Mouse (Mus musculus) thymus, postnatal 4 days (tissue): ENCODE measurements around the gene C1ra.
"Not testable (repeated sequence)": the region's sequence is repeated elsewhere in the genome, so short reads cannot be mapped to it uniquely, and the experiment has no call there.

ENCODE experiments used
- DNase-seq: peaks from one replicate; pipeline ENCODE4 v3.0.0; 2021

The C1ra gene

GRCm38 (mm10) chr6:124485414-124486144 lies 26.6 kb upstream of the C1ra start:
- DNase-seq: no peak

GRCm38 (mm10) chr6:124487509-124487908 lies 24.7 kb upstream of the C1ra start:
- DNase-seq: no peak

DNA sequence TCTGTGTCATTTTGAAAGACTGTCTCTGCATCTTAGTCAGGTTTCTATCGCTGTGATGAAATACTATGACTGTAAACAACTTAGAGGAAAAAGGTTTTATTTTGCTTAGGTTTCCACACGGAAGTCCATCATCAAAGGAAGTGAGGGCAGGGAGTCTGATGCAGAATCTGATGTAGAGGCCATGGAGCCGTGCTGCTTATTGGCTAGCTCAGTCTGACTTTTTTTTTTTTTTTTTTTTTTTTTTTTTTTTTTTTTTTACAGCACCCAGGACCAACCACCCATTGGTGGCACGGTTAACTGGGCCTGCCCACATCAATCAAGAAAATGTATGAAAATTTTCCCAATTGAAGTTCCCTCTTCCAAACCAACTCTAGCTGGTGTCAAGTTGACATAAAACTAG lies 23.3 kb upstream of the C1ra start:
- no peak for DNase-seq

DNA sequence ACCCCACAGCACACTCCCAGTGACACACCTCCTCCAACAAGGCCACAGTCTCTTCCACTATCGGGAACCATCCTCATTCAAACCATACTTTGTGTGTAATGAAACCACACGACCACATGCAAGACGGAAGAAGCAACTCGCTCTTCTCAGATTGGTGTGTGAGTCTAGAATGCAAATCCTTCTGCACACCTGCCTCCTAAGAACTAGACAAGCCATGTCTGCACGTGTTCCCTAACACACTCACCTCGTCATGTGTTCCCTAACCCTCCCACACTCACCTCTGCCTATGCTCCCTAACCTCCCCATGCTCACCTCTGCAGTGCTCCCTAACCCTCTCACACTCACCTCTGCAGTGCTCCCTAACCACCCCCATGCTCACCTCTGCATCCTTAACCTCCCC lies 20.8 kb upstream of the C1ra start:
- no peak for DNase-seq

- DNase-seq: peak; percentile 72
Measured at GRCm38 (mm10) chr6:124492842-124493561, 19.2 kb upstream of the C1ra start, which contains the start of gene C1rl. Gene C1rl, plus strand, starts transcription at chr6:124493113.

GRCm38 (mm10) chr6:124493886-124494285 lies 18.3 kb upstream of the C1ra start:
- no peak for DNase-seq

- DNase-seq: no peak
Measured at GRCm38 (mm10) chr6:124496054-124496453, 16.2 kb upstream of the C1ra start.

GRCm38 (mm10) chr6:124499914-124500566 lies 12.2 kb upstream of the C1ra start:
- no peak for DNase-seq

- DNase-seq: no peak
Measured at GRCm38 (mm10) chr6:124501473-124501872, 10.7 kb upstream of the C1ra start.

DNA sequence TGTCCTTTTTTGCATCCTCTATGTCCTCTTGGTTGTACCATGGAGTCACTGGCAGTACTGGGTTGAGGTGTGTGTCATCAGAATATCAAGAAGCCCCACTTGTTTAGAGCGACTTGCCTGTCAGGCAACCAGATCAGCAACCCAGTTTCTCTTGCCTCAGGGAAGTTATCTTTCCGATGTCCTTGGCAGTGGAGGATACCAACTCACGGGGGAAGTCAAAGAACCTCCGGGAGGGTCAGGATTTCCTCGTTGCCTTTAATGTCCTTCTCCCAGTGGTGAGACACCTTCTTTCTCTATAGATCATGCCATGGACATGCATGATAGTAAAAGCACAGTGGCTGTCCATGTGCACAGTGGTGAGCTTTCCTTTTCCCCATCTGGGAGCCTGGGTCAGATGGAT lies 10.2 kb upstream of the C1ra start:
- DNase-seq: no peak

DNA sequence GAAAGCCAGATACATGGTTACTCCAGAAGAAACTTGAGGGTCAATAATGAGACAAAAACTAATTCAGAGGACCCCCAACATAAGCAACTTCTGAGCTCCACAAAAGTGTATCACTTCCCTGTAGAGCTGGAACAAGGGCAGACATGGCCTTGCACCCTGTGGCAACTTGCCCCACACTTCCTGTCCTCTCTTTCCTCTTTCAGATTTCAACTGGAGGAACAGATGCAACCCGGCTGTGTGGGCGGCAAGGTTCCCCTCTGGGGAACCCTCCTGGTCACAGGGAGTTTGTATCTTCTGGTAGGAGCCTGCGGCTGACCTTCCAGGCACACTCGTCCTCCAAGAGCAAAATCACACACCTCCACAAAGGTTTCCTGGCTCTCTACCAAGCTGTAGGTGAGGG lies 7.2 kb upstream of the C1ra start:
- no peak for DNase-seq

DNA sequence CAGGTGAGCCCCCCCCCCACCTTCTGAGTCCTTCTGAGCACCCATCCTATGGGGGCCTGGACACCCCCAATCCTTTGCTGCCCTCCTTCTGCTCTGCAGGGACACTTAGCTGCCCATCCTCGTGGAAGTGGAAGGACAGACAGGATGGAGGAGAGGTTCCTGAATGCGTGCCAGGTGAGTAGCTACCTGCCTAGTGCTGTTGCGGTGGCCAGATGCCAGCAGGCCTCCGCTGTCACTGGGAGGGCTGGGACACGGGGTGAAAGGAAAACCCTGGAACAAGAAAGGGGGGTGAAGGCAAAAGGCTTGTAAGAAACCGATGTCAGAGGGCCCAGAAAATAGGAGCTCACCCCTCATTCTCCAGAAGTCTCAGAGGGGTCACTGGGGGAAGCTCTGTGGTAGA lies 5.2 kb upstream of the C1ra start:
- DNase-seq: no peak

DNA sequence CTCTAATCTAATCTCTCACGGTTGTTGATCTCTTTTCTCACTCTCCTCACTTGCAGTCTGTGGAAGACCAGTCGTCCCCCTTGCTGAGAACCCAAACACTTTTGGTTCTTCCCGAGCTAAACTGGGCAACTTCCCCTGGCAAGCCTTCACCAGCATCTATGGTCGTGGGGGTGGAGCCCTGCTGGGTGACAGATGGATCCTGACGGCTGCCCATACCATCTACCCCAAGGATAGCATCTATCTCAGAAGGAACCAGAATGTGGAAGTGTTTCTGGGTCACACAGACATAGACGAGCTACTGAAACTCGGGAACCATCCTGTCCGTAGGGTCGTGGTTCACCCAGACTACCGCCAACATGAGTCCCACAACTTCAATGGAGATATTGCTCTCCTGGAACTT lies 3.9 kb upstream of the C1ra start:
- no peak for DNase-seq

DNA sequence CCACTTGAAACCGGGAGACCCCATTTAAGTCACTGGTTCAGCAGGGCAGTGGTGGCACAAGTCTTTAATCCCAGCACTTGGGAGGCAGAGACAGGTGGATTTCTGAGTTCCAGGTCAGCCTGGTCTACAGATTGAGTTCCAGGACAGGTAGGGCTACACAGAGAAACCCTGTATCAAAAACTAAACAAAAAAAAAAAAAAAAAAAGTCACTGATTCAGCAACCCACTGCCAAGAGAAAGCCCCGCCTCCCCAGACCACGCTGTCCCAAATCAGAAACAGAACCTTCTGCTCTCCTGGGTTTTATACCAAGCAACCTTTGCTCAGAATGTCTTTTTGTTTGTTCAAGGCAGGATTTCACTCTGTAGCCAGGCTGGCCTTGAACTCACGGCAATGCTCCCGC lies 3.0 kb upstream of the C1ra start:
- not testable (repeated sequence) for DNase-seq

DNA sequence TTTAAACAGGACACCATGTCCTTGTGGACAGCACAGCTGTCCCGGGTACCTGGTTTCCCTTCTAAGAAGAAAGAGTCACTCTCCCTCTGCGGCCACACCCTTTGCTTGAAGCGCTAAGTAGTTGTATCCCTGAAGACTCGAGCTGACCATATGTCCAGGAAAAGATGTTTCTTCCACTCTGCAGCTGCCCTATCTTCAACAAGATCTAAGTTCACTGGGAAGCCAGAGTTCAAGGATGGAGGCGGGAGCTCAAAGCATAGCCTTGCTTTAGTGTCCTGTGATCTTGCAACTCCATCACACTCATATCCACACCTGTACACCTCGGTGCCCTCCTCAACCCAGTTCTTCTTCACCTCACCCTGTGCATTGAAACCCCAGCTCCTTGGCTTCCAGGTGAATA lies 269 bp upstream of the C1ra start:
- no peak for DNase-seq

GRCm38 (mm10) chr6:124517733-124518132 lies 5.5 kb downstream of the C1ra start:
- DNase-seq: not testable (repeated sequence)

DNA sequence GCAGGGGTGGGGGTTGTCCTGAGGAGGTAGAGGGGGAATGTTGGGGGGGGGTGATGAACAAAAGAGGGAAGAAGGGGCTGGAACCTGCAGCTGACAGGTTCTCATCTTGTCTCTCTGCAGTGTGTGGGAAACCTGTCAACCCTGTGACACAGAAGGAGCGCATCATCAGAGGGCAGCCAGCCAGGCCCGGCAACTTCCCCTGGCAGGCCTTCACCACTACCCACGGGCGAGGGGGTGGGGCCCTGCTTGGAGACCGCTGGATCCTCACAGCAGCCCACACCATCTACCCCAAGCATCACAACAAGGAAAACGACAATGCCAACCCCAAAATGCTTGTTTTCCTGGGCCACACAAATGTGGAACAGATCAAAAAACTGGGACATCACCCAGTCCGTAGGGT lies 9.9 kb downstream of the C1ra start:
- not testable (repeated sequence) for DNase-seq

DNA sequence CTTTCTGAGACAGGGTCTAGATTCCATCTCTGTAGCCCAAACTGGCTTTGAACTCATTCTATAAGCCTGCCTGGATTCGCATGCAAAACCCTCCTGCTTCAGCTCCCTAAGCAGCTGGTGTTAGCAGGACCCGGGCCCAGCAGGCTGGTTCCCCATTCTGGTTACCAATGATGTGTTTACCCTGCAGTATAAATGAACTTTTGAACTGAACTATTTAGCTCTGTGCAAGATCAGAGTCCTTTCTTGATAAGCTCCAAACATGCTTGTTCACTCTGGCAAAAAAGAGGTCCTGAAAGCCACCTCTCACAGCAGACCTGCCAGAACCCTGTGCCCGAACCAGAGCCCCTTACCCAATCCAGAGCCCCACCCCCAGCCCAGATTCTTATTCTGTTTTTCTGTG lies 15.7 kb downstream of the C1ra start:
- no peak for DNase-seq

GRCm38 (mm10) chr6:124531077-124531476 lies 18.9 kb downstream of the C1ra start:
- DNase-seq: no peak

DNA sequence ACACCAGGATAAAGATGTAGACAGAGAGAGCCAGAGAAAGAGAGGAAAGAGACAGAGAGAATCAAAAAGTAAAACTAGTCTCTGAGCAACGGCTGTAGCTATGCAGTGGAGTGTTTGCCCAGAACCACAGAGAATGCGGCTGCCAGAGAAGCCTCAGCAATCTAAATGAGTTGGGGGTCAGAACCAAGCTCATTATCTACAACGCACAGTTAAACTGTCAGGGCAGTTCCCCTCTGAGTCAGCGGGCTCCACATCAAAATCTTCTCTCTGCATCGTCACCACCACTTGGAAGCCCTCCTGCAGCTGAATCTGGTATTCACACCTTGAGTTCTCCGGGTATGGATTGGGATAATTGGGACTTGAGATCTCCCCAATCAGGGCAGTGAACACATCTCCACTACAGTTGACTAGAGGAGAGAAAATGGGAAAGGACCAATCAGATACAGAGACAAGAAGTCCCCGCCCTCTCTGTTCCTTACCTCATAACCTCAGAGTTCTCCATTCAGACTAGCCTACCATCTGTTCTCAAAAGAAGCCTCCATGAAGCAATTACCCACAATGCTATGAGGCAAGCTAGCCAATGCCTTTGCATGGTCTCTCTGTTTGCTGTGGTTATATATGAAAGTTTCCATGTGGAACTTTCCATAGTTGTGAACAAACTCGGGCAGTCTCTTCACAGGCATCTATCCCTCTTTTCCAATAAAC lies 24.1 kb downstream of the C1ra start:
- DNase-seq: not testable (repeated sequence)

DNA sequence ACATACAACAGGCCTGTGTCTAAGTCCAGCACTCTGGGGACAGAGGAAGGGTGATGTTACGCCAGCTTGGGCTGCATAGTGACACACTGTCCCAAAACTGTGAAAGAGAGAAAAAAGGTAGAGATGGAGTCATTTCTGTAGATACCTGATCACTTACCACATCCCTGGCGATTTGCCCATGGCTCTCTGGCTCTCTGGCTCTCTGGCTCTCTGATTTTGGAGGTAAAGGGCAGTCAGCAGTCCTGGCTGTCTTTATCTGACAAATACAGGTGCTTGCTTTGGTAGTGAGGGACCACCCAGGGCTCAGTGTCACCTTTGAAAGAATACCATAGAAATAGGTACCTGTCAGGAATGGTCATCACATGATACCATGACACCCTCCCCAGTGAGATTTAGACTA lies 29.0 kb downstream of the C1ra start:
- not testable (repeated sequence) for DNase-seq

GRCm38 (mm10) chr6:124542284-124542683 lies 30.1 kb downstream of the C1ra start, which contains the start of gene C1s1:
Gene C1s1, minus strand, starts transcription at chr6:124542359.
- DNase-seq: peak; percentile 23

DNA sequence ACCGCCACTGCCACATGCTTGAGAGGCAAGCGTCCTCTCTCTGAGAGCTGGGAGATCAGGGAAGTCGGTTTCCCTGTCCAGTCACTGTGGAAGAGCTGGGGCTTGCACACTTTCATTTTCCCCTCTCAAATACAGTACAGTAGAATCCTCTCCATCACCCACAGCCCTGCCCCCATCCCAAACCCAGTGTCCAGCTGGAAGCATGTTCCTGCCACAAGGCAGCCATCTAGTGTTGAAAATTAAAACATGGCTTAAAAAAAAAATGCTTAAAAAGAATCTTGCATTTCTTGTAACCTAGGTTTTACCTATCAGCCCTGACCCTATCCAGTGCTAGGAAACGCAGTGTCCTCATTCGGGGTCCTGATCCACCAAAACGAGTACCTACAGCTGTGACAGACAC lies 32.3 kb downstream of the C1ra start:
- DNase-seq: no peak
